Mouse (Mus musculus) C2C12 (cell line): ENCODE measurements around the gene Uso1. TPM values are rescaled to one million over a fixed set of nuclear protein-coding genes. Genes with fewer than 3 reads are reported as not detected.

Experiments
- H3K27me3 ChIP-seq: one replicate; pipeline ENCODE4 v1.6.1; 2011; ENCODE audit not compliant: control insufficient read depth, insufficient read depth, insufficient read length
- H3K36me3 ChIP-seq: one replicate; pipeline ENCODE4 v1.6.1; 2011; ENCODE audit not compliant: control insufficient read depth, insufficient read depth
- H3K4me3 ChIP-seq: one replicate; pipeline ENCODE4 v1.5.1; 2011; ENCODE audit warnings: mild to moderate bottlenecking, control low read depth; ENCODE audit not compliant: poor library complexity, insufficient read depth, severe bottlenecking
- H3K79me2 ChIP-seq: one replicate; pipeline ENCODE4 v1.6.1; 2011; ENCODE audit not compliant: control insufficient read depth, insufficient read depth
- H3K79me3 ChIP-seq: one replicate; pipeline ENCODE4 v1.6.1; 2011; ENCODE audit warnings: low read depth, control low read depth
- H3ac ChIP-seq: one replicate; pipeline ENCODE3; 2011; ENCODE audit warnings: low read depth; ENCODE audit not compliant: control insufficient read depth, insufficient read length
- CEBPB ChIP-seq: IDR thresholded peaks from one replicate; pipeline ENCODE4 v1.6.1; 2011; ENCODE audit warnings: low read depth, mild to moderate bottlenecking, control low read depth, moderate library complexity
- CTCF ChIP-seq: IDR thresholded peaks from one replicate; pipeline ENCODE4 v1.5.1; 2011; ENCODE audit not compliant: control insufficient read depth, insufficient read depth, insufficient read length
- FOSL1 ChIP-seq: IDR thresholded peaks from one replicate; pipeline ENCODE4 v1.8.0; 2011; ENCODE audit warnings: mild to moderate bottlenecking, low read length; ENCODE audit not compliant: poor library complexity, insufficient read depth, severe bottlenecking
- MAX ChIP-seq: IDR thresholded peaks from one replicate; pipeline ENCODE4 v1.6.1; 2011; ENCODE audit warnings: mild to moderate bottlenecking, control low read depth
- MYOD1 ChIP-seq: IDR thresholded peaks from one replicate; pipeline ENCODE4 v1.6.1; 2011; ENCODE audit warnings: low read depth; ENCODE audit not compliant: control insufficient read depth, insufficient read length
- MYOG ChIP-seq: IDR thresholded peaks from one replicate; pipeline ENCODE4 v1.6.1; 2011; ENCODE audit not compliant: control insufficient read depth, insufficient read length; ENCODE audit errors: extremely low read depth
- USF1 ChIP-seq: IDR thresholded peaks from one replicate; pipeline ENCODE4 v1.6.1; 2011; ENCODE audit warnings: low read depth, mild to moderate bottlenecking, control low read depth, moderate library complexity
- polyA plus RNA-seq: library from polyadenylated mRNA; unstranded; fragments of >200 nt; fragmentation: generic; extraction: Trizol; gene quantifications from one replicate; pipeline ENCODE4 v1.2.1, GENCODE M21; 2012; ENCODE audit warnings: missing spikeins

Uso1 gene
- polyA plus RNA-seq, 1 experiment, result 27.3 TPM

DNA sequence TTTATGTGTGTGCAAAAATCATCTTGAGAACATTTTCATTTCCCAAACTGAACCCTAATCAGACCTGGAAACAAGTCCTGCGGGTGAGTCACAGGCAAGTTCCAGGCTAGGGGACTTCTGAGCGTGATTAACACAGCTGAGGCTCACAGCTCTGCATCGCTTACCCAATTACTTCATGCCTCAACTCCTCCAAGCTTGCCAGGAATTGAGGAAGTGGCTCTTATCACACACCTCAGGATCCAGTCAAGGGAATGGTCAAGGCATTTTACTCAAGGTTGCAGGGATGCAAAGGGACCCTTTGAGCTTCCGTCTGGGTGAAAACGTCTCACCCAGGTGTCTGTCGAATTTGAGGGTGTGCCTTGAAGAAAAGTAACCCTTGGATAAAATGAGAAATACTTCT is 82.1 kb downstream of the Uso1 start:
- Histone ChIP-seq H3K4me3 (no peak overlapping the region), H3K79me2 (no peaks in the 10 kb centered on the region), H3K79me3 (no peaks in the 10 kb centered on the region), H3K36me3 (no peaks in the 10 kb centered on the region), H3ac (no peak overlapping the region), H3K27me3 (no peaks in the 10 kb centered on the region)
- TF ChIP-seq FOSL1 (peak; percentile 47), CEBPB (peak; percentile 64), MYOD1 (peak; percentile 16), MYOG (no peak)

DNA sequence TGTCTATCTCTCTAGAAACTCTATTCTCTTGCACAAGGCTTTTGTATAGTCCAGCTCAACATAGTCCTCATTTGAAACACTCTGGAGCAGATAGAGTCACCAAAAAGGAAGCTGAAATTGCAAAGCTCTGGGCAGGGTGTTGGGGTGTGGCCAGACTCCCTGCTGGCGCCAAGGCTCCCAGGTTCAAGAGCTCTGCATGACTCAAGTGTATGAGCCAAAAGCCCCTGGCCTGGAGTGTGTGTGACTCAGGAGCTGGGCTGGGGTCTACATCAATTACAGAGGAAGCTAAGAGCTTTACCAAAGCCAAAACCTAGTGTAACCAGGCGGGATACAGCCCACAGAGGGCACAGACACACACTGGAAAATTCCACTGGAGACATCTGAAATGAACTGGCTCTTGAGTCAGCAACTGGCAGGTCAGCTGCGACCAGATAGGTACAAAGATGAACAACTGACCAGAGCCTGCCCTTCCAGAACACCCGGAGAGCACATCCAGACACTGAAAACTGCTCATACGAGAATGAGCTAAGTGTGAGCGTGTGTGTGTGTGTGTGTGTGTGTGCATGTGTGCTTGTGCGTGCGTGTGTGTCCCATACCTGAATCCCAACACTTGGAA is 82.7 kb downstream of the Uso1 start:
- no peaks in the 10 kb centered on the region for H3K79me2 ChIP-seq
- H3ac ChIP-seq, result peak overlapping the region; percentile 28
- no peaks in the 10 kb centered on the region for H3K36me3 ChIP-seq
- TF ChIP-seq CEBPB (no peak), CTCF (no peak), MYOD1 (no peak), FOSL1 (no peak), MYOG (no peak), USF1 (no peak), MAX (no peak)
- H3K79me3 ChIP-seq, result no peaks in the 10 kb centered on the region
- no peaks in the 10 kb centered on the region for H3K27me3 ChIP-seq
- no peak overlapping the region for H3K4me3 ChIP-seq

DNA sequence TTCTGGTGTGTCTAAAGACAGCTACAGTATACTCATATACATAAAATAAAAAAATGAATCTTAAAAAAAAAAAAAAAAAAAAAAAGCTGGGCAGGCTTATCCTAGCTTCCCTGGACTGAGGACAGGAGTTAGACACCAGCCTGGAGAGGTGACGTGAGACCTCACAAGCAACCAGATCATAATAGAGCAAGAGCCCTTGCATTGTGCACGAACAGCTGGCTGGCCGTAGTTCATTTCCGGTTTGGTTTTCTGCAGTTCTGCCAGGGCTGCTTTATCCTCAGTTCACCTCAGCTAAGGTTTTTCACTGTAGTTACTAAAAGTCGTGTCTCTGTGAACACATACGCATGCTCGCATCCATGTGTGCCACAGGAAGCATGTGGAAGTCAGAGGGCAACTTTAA is 90.0 kb downstream of the Uso1 start:
- TF ChIP-seq FOSL1 (no peak), CTCF (no peak), USF1 (no peak), MYOG (no peak), MAX (no peak), CEBPB (no peak)
- Histone ChIP-seq H3ac (no peak overlapping the region), H3K27me3 (no peaks in the 10 kb centered on the region), H3K4me3 (no peak overlapping the region), H3K36me3 (no peaks in the 10 kb centered on the region), H3K79me3 (no peaks in the 10 kb centered on the region), H3K79me2 (no peaks in the 10 kb centered on the region)

DNA sequence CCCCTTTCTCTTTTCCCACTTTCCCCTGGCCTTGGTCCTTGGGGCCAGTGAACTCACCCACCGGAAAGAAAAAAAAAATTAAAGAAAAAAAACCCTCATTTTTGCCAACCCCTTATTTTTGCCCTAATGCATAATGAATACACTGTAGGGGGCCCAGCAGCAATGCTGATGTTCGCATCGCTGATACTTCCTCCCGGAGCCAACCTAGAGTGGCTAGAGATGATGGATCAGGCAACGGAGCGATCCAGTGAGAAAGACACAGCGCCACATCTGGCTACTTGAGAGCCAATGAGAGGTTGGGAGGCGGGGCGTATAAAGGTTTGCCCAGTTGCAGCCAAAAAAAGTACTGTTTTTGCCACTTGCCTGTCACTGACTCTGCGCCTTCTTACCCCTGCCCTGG is 91.0 kb downstream of the Uso1 start:
- no peak overlapping the region for H3ac ChIP-seq
- no peaks in the 10 kb centered on the region for H3K27me3 ChIP-seq
- no peaks in the 10 kb centered on the region for H3K36me3 ChIP-seq
- no peak overlapping the region for H3K4me3 ChIP-seq
- TF ChIP-seq CEBPB (no peak), MYOD1 (no peak), MYOG (no peak), USF1 (no peak), MAX (no peak), FOSL1 (no peak), CTCF (no peak)
- H3K79me3 ChIP-seq, result no peaks in the 10 kb centered on the region
- no peaks in the 10 kb centered on the region for H3K79me2 ChIP-seq

DNA sequence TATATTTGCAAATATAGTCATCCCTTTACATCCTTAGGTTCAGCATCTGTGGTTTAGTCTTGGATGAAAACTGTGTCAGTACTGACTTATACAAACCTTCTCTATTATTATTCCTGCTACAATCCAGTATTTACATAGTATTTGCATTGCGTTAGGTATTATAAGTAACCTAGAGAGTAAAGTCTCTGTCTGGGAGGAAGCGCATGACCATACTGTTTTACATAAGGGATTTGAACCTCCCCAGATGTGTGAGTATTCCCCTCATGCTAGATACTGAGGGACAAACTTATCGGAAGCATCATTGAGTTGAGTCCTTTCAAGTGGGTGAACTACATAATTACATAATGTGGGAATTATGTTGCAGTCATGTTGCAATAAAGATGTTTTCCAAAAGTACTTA is 91.8 kb downstream of the Uso1 start:
- Histone ChIP-seq H3K79me2 (no peaks in the 10 kb centered on the region), H3K36me3 (no peaks in the 10 kb centered on the region), H3K79me3 (no peaks in the 10 kb centered on the region), H3ac (no peak overlapping the region), H3K4me3 (no peak overlapping the region), H3K27me3 (no peaks in the 10 kb centered on the region)
- TF ChIP-seq MAX (no peak), USF1 (no peak), CTCF (no peak), CEBPB (no peak), FOSL1 (no peak), MYOG (no peak), MYOD1 (no peak)

DNA sequence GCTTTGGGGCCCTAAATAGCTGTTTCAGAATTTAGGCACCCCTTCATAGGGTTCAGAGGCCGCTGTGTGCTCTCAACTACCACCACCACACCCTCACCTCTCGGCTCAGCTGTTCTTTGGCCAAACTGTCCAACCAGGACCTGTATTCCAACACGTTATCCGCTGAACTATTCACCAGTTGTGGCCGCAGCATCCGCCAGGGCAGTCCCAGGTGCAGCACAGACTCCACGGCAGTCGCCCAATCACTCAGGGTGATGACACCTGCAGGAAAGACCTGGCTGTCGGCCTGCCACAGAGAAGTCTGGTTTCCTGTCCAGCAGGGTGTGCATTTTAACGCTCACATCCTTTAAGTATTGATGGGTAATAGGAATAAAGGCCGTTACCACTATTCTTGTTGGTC is 92.6 kb downstream of the Uso1 start:
- H3K36me3 ChIP-seq, result no peaks in the 10 kb centered on the region
- no peak for TF ChIP-seq USF1
- no peak for TF ChIP-seq FOSL1
- no peak for TF ChIP-seq MYOD1
- no peak for TF ChIP-seq CTCF
- TF ChIP-seq CEBPB, result no peak
- TF ChIP-seq MYOG, result no peak
- no peak for TF ChIP-seq MAX
- no peaks in the 10 kb centered on the region for H3K79me3 ChIP-seq
- H3K27me3 ChIP-seq, result no peaks in the 10 kb centered on the region
- H3K4me3 ChIP-seq, result no peak overlapping the region
- H3ac ChIP-seq, result no peak overlapping the region
- H3K79me2 ChIP-seq, result no peaks in the 10 kb centered on the region
